Mouse (Mus musculus) T-cell, adult 66 days (primary cell): ENCODE measurements around the gene Wdr20rt. TPM values are rescaled to one million over a fixed set of nuclear protein-coding genes. Genes with fewer than 3 reads are reported as not detected.

Experiments
- total RNA-seq, 2 experiments: library from RNA; stranded (reverse); gene quantifications; 3 replicates in 1 of 2; 4 replicates in 1 of 2; pipeline ENCODE4 v1.2.4; 2023

The Wdr20rt gene
- total RNA-seq, result not detected

DNA sequence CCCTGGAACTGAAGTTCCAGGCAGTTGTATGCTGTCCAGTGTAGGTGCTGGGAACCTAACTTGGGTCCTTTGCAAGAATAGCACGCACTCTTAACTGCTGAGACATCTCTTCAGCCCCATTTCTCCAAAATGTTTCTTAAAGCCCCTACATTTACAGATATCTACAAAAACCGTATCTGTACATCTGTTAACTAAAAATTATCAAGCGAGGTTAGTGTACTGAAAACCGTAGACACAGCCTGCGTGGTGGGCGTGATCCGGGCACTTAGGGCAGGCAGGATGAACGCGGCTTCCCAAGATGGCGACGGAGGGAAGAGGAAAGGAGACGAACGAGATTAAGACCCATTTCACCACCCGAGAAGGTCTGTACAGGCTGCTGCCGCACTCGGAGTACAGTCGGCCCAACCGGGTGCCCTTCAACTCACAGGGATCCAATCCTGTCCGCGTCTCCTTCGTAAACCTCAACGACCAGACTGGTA lies at the start of gene Wdr20rt:
Gene Wdr20rt, plus strand, starts transcription at position 51 of the 479 bp plus-strand sequence.

Other genes with a start within 250 kb of the Wdr20rt start
- gene Prpf39, start 189.2 kb upstream of the Wdr20rt start, total RNA-seq, result 100 to 1,000 TPM; 134 to 135 TPM
- 100 to 1,000 TPM in 1 of 2 experiments, 10 to 100 TPM in 1; 97.6 to 103 TPM for gene Fkbp3, start 151.5 kb upstream of the Wdr20rt start, total RNA-seq
- 10 to 100 TPM; 16.7 to 20.2 TPM for gene Fancm, start 149.9 kb upstream of the Wdr20rt start, total RNA-seq
- 1 to 10 TPM in 1 of 2 experiments, under 1 TPM in 1; 0.59 to 2.7 TPM for gene Mis18bp1, start 52.9 kb upstream of the Wdr20rt start, total RNA-seq